Mouse (Mus musculus) gastrocnemius, postnatal 36 days (tissue): Measurements from ENCODE around the gene Slc25a25. TPM values are rescaled to one million over a fixed set of nuclear protein-coding genes. Genes with fewer than 3 reads are reported as not detected.

Source experiments
- DNase-seq, 2 experiments: peaks; one replicate each; pipeline ENCODE4 v3.0.0; 2022
- intact Hi-C: fragments of 180-260 bp; cut with DNase I; formaldehyde crosslinking; loops from one replicate; pipeline ENCODE4 v1.15.1; 2025
- total RNA-seq, 2 experiments: library from RNA; stranded (reverse); gene quantifications; 2 replicates each; pipeline ENCODE4 v1.2.3; 2021

Slc25a25 gene
- total RNA-seq, 2 experiments from 2014 or later, result 71.7 to 145 TPM

DNA sequence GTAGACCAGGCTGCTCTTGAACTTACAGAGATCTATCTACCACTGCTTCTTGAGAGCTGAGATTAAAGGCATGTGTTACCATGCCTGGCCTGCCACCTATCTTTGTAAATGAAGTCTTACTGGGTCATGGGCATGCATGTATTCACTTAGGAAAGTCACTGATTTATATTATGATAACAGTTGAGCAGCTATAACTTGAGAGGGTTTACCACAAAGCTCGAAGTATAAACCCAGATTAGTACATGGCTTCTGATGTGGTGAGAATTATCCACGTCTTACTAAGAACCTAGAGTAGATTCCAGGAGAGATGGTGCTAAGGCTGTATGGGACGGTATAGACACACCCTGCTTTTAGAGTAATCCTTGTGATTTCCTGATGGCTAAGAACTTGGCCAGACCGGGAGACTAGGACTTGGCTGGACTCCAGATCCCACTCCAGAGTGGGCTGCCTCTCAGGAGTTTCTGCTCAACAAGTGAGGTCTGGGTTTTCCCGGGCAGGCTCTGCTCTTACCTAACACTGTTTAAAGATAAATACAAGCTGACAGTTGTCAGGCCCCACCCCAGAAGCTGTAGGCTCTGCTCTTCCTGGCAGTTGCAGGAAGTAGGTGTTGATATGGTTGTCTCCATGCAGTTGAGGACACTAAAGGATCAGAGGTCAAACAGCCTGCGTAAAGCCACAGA lies 13.1 kb upstream of the Slc25a25 start:
- intact Hi-C loops, result no loop called here
- DNase-seq, result no peak

DNA sequence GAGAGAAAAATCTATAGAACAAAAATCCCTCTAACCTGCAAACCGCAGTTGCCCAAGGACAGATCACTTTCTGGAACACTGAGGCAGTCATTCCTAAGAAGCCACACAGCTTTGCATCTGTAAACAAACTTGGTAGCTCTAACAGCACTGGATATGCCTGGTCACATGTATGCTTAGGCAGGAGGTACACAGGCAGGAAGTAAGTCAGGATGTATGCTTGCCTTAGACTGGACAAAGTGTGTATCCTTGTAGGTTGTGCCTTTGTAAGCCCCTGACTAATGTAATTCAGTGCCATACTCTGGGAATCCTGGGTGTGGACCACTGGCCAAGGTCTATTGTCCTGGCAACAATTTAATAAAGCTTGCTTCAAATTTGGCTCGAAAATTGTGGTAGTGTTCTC lies 12.5 kb upstream of the Slc25a25 start:
- intact Hi-C loops, result no loop called here
- DNase-seq, result no peak

DNA sequence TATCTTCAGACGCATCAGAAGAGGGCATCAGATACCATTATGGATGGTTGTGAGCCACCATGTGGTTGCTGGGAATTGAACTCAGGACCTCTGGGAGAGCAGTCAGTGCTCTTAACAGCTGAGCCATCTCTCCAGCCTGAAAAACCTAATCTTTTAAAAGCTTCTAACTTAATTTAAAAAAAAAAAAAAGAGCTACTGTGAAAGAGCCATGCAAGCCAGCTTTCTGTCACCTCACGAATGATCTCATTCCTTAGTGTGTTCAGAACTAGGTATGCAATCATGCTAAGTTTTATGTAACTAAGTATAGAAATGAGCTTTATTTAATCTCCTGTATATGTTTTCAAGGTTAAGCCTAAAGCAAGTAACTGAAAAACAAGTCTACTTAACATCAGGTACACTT lies 8.4 kb upstream of the Slc25a25 start:
- intact Hi-C loops, result no loop called here
- DNase-seq, result no peak

DNA sequence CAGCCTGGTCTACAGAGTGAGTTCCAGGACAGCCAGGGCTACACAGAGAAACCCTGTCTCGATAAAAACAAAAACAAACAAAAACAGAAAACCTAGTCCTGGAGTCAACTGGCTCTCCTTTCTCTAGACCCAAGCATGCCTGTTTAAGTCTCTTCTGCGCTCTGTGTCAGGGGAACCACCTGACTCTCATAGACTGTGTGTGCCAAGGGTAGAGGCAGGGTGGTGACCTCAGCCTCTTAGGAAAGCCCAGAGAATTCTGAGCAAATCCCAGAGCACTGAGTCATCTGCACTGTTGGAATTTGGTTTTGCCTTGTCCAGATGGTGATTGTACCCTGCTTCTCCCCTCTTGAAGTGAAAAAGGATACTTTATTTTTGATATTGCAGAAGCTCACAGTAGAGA lies 7.1 kb upstream of the Slc25a25 start:
- intact Hi-C loops, result no loop called here
- DNase-seq, result peak in 1 of 2 experiments; percentile 35

DNA sequence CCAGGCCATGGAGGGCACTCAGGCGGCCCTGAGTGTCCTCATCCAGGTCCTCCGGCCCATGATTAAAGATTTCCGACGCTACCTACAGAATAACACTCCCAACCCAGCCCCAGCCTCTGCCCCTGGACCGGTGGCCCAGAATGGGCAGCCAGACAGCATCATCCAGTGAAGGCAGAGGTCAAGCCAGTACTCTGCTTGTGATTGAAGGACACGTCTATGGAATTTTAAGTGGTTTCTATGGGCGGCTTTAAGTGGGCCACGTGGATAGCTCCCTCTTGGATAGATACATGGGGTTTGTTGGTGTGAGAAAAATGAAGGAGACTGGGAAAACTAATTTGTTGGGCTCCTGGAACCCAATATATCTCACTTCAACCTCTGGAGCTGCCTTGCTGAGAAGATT lies 3.9 kb upstream of the Slc25a25 start:
- DNase-seq, result no peak
- intact Hi-C loops, result no loop called here

DNA sequence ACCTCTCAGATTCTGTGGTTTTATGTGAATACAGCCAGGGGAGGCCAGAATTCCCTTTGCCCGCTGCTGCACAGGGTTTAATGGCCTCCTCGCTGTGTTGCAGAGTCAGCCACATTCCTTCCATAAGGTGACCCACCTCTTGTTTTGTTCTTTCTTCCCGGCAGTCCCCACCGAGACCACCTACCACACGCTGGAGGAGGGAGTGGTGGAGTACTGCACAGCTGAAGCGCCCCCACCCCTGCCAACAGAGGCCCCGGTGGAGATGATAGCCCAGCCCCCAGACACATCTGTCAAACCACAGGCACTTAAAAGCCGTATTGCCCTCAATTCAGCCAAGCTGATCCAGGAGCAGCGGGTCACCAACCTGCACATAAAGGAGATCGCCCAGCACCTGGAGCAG lies 3.4 kb upstream of the Slc25a25 start:
- DNase-seq, result no peak
- intact Hi-C loops, result loop anchor here (5.0 kb wide), 1 partner anchor 33 kb away; no protein-coding TSS in a partner anchor

DNA sequence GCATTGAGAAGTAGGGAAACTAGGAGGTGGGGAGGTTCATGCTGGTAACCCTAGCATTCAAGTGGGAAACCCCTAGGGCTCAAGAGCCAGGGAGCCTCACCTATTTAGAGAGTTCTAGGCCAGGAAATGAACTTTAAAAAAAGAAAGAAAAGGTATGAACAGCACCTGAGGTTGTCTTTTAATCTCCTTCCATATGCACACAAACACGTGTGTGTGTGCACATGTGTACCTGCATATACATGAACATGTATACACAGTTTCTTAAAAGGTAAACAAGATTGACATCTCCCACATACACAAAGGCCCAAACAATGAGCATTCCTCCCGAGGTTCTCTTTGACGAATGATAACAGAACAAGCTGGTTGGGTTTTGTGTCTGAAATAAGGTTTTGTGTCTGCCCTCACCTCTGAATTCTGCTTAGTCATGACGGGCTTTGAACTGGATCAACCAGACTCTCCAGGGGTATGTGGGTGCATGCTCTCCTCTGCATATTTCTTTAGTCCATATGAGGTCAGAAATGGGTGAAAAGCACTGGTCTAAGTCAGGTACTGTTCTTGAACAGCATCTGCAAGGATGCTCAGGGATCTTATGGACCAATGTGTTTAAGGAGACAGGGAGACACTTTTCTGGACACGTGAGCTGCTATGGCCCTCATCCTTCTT lies 2.5 kb upstream of the Slc25a25 start:
- DNase-seq, result no peak
- intact Hi-C loops, result loop anchor here (5.0 kb wide), 1 partner anchor 34 kb away; no protein-coding TSS in a partner anchor

DNA sequence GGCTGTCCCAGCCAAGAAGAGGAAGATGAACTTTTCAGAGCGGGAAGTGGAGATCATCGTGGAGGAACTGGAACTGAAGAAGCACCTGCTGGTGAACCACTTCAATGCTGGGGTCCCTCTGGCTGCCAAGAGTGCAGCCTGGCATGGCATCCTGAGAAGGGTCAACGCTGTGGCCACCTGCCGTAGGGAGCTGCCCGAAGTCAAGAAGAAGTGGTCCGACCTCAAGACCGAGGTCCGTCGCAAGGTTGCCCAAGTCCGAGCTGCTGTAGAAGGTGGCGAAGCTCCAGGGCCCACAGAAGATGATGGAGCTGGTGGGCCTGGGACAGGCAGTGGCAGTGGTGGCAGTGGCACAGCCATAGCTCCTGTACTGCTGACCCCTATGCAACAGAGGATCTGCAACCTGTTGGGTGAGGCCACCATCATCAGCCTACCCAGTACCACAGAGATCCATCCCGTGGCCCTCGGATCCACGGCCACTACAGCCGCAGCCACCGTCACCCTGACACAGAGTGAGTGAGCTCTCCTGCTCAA lies 1.3 kb upstream of the Slc25a25 start:
- intact Hi-C loops, result loop anchor here (5.0 kb wide), 1 partner anchor 35 kb away; no protein-coding TSS in a partner anchor
- DNase-seq, result no peak

DNA sequence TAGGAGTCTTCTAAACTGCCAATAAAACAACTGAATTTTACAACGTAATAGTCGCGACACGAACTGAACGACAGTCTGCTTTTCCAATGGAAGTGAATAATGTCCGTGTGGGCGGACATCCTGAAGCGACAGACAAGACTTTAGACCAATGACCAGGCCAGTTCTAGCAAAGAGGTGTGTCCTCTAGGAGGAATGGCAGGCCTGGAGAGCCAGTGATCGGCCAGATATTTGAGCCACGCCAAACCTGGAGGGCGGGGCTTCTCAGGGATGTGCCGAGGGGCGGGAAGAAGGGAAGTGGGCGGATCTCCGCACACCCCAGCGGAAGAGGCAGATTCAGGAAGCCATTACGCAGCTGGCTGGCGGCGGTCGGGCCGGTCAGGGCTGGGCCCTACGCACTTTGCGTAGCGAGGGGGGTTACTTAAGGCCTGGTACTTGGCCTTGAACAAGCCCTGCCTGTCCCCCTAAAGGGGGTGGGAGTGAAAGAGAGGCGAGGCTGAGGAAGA lies 676 bp upstream of the Slc25a25 start:
- peak; percentile 97 to 98 for DNase-seq
- intact Hi-C loops, result loop anchor here (5.0 kb wide), 1 partner anchor 35 kb away; no protein-coding TSS in a partner anchor

DNA sequence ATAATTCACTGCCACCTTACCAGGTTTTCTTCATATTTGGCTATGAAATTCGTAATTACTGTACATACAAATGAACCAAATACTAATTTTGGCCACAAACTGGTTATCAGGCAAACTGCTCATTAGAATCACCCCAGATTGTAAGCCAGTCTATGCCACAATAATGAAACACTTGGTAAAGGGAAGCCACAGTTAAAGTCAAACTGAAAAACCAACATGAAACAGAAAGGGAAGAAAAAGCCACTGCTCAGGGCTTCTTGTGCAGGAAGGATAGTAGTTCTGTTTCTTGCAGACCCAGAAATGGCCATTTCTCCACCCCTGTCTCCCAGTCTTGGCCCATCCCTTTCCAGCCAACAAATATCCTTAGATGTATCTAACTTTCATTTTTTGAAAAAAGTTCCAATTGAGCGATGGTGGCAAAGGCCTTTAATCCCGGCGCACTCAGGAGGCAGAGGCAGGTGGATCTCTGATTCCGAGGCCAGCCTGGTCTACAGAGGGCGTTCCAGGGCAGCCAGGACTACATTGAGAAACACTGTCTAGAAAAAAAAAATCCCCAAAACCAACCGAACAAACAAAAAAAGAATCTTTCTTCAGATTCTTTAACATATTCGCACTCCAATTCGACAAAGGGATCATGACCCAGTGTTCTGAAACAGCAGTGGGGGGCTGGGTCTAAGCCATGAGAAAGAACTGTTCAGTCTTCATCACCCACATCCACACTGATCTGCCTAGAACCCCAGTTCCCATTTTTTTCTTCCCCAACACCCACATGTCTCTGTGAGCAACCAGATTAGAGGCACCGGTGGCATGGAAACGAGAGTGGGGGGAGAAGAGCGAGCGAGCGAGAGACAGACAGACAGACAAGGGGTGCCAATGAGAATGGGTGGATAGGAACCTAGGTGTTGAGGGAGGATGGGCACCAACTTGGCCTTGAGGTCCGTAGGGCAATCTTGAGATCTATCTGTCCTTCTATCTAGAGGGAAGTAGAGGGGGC lies 1.2 kb downstream of the Slc25a25 start, which contains the start of gene Naif1:
Gene Naif1 (plus strand): TSS at position 697 of the 994 bp plus-strand sequence.
- intact Hi-C loops, result loop anchor here (5.0 kb wide), 1 partner anchor 37 kb away; no protein-coding TSS in a partner anchor
- DNase-seq, result no peak

DNA sequence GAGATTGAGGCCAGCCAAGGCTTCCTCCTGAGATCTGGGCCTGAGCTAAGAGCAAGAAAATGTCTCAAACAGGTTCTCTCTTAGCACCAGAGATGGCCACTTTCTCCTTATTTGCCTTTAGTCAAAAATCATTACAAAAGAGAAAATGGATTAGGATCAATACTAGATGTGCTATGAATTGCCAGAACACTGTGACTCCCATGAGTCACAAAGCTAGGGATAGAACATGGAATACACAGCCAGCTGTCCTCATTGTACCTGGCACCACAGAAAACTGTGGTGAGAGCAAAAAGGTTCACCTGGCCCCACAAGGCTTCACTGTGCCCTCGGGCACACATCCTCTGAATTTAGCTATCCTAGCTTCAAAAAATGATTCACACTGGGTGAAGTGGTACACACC lies 2.8 kb downstream of the Slc25a25 start:
- intact Hi-C loops, result no loop called here
- DNase-seq, result no peak

DNA sequence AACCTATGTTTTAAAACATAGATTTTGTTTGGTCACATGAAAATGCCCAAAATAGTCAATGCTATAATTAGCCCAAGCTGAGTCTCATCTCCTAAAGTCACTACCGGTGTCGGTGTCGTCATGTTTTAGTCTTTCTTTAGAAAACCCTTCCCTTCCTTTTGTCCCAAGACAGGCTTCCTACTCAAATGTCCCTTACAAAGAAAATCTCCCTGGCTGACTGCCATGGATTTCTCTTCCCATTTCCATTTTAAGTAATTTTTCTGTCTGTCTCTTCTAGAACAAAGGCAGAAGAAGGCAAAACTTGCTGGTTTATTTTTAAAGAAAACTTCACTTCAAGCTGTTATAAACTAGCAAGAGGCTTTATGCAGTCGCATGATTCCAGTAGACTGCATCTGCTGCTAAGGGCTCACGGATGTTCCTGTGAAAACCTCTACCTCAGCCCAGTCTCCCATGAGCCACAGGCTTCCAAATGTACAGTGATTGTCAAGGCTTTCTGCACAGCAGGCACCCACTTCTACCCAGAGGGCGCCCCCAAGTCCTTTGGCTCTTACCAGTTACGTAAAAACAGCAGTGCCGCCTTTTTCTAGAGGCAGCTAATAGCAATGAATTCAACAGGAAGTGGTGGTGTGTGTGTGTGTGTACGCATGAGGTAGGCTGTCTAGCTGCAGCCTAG lies 3.8 kb downstream of the Slc25a25 start:
- intact Hi-C loops, result loop anchor here (2.0 kb wide), 1 partner anchor 17 kb away; no protein-coding TSS in a partner anchor
- DNase-seq, result no peak

DNA sequence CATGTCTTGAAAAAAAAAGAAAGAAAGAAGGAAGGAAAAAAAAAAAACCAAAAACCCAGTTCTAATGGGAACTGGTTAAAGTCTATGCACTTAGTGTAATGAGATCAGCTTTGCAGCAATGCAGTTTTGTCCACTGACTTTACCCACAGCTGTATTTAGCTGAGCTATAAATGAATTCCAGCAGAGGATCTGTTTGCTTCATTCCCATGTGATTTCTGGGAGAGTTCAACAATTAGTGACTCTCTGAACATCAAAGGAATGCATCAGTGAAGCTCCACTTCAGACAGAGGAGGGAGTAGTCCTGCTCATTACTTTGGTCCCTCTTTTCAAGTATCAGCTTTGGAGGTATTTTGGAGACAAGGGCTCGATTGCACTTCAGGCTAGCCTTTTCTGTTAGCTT lies 5.7 kb downstream of the Slc25a25 start:
- no peak for DNase-seq
- intact Hi-C loops, result no loop called here

DNA sequence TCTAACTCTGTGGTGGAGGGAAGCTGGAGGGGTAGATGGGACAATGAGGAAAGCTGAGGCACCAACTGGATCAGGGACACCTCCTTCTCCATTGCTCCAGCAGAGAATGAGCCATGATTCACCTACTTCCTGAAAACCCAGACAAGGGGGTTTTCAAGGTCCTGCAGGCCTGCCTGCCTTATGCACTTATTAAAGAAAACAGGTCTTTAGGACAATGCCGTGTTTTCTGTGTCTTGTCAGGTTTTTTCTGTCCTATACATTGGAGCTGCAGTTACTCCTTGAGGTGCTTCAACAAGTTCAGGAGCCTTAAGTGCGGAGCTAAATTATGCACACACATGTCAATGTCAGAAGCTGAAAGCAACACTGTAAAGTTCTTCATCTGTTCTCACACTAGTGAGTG lies 9.7 kb downstream of the Slc25a25 start:
- intact Hi-C loops, result no loop called here
- no peak for DNase-seq

DNA sequence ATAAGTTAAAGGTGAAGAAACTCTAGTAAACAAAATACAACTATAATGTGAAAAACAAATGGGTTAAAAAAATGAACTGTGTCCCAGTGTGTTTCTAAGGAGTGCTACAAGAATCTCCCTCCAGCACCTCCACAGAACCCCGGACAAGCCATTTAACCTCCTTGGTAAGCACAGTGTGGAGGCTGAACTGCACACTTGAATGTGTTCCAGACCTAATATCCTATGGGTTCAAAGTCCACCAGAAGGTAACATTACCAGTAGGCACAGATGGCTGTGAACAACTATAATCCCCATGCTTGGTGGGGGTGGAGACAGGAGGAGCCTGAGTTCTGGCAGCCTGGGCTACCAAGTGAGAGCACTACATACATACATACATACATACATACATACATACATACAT lies 10.6 kb downstream of the Slc25a25 start:
- intact Hi-C loops, result no loop called here
- DNase-seq, result no peak

DNA sequence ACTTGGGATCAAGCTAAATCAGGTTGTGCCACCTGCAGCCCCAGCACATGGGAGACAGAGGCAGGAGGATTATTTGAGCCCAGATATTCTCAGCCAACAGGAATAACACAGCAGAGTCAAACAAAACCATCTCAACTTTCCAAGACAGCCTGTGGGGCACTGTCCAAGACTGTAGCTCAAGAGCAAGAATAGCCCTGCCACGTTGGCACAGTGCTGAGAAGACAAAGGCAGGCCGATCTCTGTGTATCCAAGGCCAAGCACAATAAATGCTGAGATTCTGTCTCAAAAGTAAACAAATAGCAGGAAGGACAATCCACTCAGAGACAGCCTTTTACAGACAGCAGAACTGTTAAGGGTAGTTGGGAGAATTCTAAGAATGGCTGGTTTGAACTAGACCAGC lies 11.1 kb downstream of the Slc25a25 start:
- intact Hi-C loops, result no loop called here
- DNase-seq, result no peak

DNA sequence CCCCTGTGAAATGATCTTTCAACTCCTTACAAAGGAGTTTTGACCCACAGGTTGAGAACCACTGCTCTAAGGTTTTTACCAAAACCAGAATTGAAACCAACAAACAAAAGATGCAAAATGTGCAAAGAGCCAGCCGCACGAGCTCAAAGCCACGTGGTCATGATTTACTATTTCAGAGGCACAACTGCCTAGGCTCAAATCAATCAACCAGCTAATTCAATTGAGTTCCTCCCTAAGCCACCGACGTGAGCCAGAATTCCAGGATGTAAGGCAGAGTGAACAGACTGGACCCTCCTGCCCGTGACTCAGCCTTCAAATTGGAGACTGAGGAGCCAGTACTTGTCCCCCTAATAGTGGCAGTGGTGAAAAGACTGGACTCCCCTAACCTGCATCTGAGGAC lies 12.1 kb downstream of the Slc25a25 start:
- intact Hi-C loops, result no loop called here
- no peak for DNase-seq

DNA sequence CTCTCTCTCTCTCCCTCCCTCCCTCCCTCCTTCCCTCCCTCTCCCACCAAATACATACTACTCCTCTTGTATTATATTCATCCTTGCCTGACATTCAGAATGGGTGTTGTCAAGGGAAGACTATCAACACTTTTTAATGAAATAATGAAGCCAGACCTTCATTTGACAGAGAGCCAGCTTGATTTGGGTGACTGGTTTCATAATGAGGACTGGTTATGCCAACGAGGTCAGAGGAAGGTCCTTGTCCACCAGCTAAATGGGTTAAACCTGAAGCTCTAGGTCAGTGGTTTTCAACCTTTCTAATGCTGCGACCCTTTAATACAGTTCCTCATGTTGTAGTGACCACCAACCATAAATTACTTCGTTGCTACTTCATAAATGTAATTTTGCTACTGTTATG lies 12.5 kb downstream of the Slc25a25 start:
- no peak for DNase-seq
- intact Hi-C loops, result no loop called here

DNA sequence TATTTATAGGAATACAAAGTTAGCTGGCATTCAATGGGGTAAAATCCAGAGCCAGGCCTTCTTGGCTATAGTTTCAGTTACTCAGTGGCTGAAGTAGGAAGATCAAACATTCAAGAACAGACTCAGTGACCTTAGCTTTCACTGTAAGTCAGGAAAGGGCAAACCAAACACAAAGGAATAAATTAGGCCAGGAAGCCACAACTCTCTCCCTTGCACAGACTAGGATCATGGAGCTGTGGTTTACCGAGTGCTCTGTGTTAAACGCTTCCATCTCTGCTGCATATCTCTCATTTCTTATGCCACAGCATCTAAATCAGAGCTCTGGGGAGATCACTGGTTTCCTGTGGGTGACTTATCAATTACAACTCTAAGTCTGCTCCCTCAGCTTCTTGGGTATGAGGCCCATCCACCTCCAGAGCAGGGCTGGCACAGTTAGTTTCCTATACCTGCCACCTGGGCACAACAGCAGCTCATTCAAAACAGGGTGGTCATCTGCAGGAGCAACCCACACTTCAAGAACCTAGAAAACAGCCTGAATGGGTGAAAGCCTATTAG lies 13.6 kb downstream of the Slc25a25 start:
- no peak for DNase-seq
- intact Hi-C loops, result no loop called here
